Mouse (Mus musculus) cerebellum, adult 2 months (tissue): ENCODE data around the gene App. TPM values are rescaled to one million over a fixed set of nuclear protein-coding genes. Genes with fewer than 3 reads are reported as not detected.
A peak's percentile ranks its signal among the peaks of the same experiment; 100 is the strongest.

Source experiments
- DNase-seq, 2 experiments: peaks; one replicate each; pipeline ENCODE4 v3.0.0; 2021
- H3K27ac ChIP-seq: fragments of 200-500 bp; 2 replicates; pipeline ENCODE4 v1.5.1; 2012; ENCODE audit warnings: low read length, control low read depth, inconsistent platforms; ENCODE audit not compliant: insufficient read depth
- H3K27me3 ChIP-seq: fragments of 200-500 bp; 2 replicates; pipeline ENCODE4 v1.6.1; 2012; ENCODE audit warnings: inconsistent platforms, mild to moderate bottlenecking, low read length, moderate library complexity; ENCODE audit not compliant: control insufficient read depth, insufficient read depth
- H3K4me1 ChIP-seq: fragments of 200-500 bp; 2 replicates; pipeline ENCODE4 v1.6.1; 2011; ENCODE audit warnings: low read length; ENCODE audit not compliant: control insufficient read depth, insufficient read depth
- H3K4me3 ChIP-seq: fragments of 200-500 bp; replicated peaks from 2 replicates; pipeline ENCODE3; 2011; ENCODE audit warnings: mild to moderate bottlenecking, low read depth, low read length, control low read depth; ENCODE audit not compliant: insufficient read depth
- CTCF ChIP-seq: fragments of 200-500 bp; IDR thresholded peaks from 2 replicates; pipeline ENCODE4 v1.5.1; 2011; ENCODE audit warnings: low read depth, mild to moderate bottlenecking, control low read depth, low read length, moderate library complexity, borderline replicate concordance; ENCODE audit not compliant: insufficient read depth
- POLR2A ChIP-seq: fragments of 200-500 bp; IDR thresholded peaks from 2 replicates; pipeline ENCODE4 v1.6.1; 2011; ENCODE audit warnings: low read length, control low read depth, borderline replicate concordance; ENCODE audit not compliant: insufficient read depth
- WGBS: fragments of 180-500 bp; shearing (Covaris S2); methylation state at CpG from one replicate; pipeline ENCODE4 v1.1.7; 2018; 5-methylcytosine and 5-hydroxymethylcytosine counted together
- polyA plus RNA-seq: library from polyadenylated mRNA; depleted of rRNA; stranded (reverse); fragments of >200 nt; gene quantifications from 2 replicates; pipeline ENCODE4 v1.2.3, GENCODE M21; 2012

The App gene
- polyA plus RNA-seq, 1 experiment, result 1,076 TPM

- no peak for TF ChIP-seq CTCF
- no peak for TF ChIP-seq POLR2A
- Histone ChIP-seq H3K4me3 (no peak overlapping the region), H3K4me1 (peaks cover 33% of the 10 kb centered on the region), H3K27me3 (no peaks in the 10 kb centered on the region), H3K27ac (0 out of 2 replicates have a peak overlapping the region, but pooled peaks have one; percentile 29)
- WGBS, result 27% methylated on average over 5 of the region's 5 CpGs
- DNase-seq, result peak; percentile 38 to 51
Measured at GRCm38 (mm10) chr16:85115837-85116236, 57.7 kb downstream of the App start.

- TF ChIP-seq CTCF, result no peak
- no peak for TF ChIP-seq POLR2A
- Histone ChIP-seq H3K27ac (no peak overlapping the region), H3K4me1 (peaks cover 35% of the 10 kb centered on the region), H3K27me3 (no peaks in the 10 kb centered on the region), H3K4me3 (no peak overlapping the region)
- DNase-seq, result no peak
- 97% methylated on average over 1 of the region's 1 CpGs for WGBS
Measured at GRCm38 (mm10) chr16:85114742-85115141, 58.8 kb downstream of the App start.

GRCm38 (mm10) chr16:85113941-85114340 lies 59.6 kb downstream of the App start:
- 48% methylated on average over 2 of the region's 2 CpGs for WGBS
- TF ChIP-seq CTCF (no peak), POLR2A (no peak)
- Histone ChIP-seq H3K27me3 (no peaks in the 10 kb centered on the region), H3K27ac (no peak overlapping the region), H3K4me1 (peaks cover 30% of the 10 kb centered on the region), H3K4me3 (no peak overlapping the region)
- DNase-seq, result no peak

- DNase-seq, result no peak
- Histone ChIP-seq H3K4me1 (peaks cover 19% of the 10 kb centered on the region), H3K4me3 (no peak overlapping the region), H3K27ac (no peak overlapping the region), H3K27me3 (no peaks in the 10 kb centered on the region)
- TF ChIP-seq CTCF (no peak), POLR2A (no peak)
- WGBS, result 63% methylated on average over 2 of the region's 2 CpGs
Measured at GRCm38 (mm10) chr16:85112254-85112653, 61.3 kb downstream of the App start.

GRCm38 (mm10) chr16:85110428-85110827 lies 63.1 kb downstream of the App start:
- Histone ChIP-seq H3K4me3 (no peak overlapping the region), H3K27ac (peak overlapping the region; percentile 47), H3K4me1 (peaks cover 26% of the 10 kb centered on the region), H3K27me3 (no peaks in the 10 kb centered on the region)
- peak in 1 of 2 experiments; percentile 38 for DNase-seq
- WGBS, result 59% methylated on average over 13 of the region's 13 CpGs
- TF ChIP-seq CTCF (no peak), POLR2A (no peak)

GRCm38 (mm10) chr16:85108486-85108885 lies 65.1 kb downstream of the App start:
- 82% methylated on average over 7 of the region's 7 CpGs for WGBS

GRCm38 (mm10) chr16:85106644-85107323 lies 66.8 kb downstream of the App start:
- DNase-seq, result peak; percentile 41 to 67
- Histone ChIP-seq H3K4me3 (no peak overlapping the region), H3K27me3 (no peaks in the 10 kb centered on the region), H3K27ac (no peak overlapping the region; the same call in 1 of the 2 replicates), H3K4me1 (peaks cover 35% of the 10 kb centered on the region)
- TF ChIP-seq POLR2A (no peak), CTCF (no peak)
- 21% methylated on average over 9 of the region's 9 CpGs for WGBS

More at GRCm38 (mm10) chr16:85108486-85108885, 65.1 kb downstream of the App start:
- Histone ChIP-seq H3K27me3 (no peaks in the 10 kb centered on the region), H3K4me1 (peaks cover 30% of the 10 kb centered on the region), H3K4me3 (no peak overlapping the region), H3K27ac (peak overlapping the region; percentile 28; the same call in 1 of the 2 replicates)
- peak in 1 of 2 experiments; percentile 12 for DNase-seq
- no peak for TF ChIP-seq POLR2A
- no peak for TF ChIP-seq CTCF

- H3K27me3 ChIP-seq, result no peaks in the 10 kb centered on the region
- DNase-seq, result no peak
- H3K4me3 ChIP-seq, result no peak overlapping the region
- no peak overlapping the region for H3K27ac ChIP-seq
- 72% methylated on average over 4 of the region's 4 CpGs for WGBS
- TF ChIP-seq POLR2A, result no peak
- no peak for TF ChIP-seq CTCF
- peaks cover 31% of the 10 kb centered on the region for H3K4me1 ChIP-seq
Measured at GRCm38 (mm10) chr16:85105603-85106002, 68.0 kb downstream of the App start.
